Mouse (Mus musculus): ENCODE measurements around the gene Tvp23b. TPM values are rescaled to one million over a fixed set of nuclear protein-coding genes. Genes with fewer than 3 reads are reported as not detected.

The Tvp23b gene
- polyA plus RNA-seq, 1 experiment from 2014 or later, result 85.4 TPM

- Histone ChIP-seq H3K9ac (ENCODE audit: low read length) (no peak overlapping the region), H3K36me3 (ENCODE audit: control insufficient read depth, insufficient read depth, low read length) (no peaks in the 10 kb centered on the region), H3K4me1 (ENCODE audit: control insufficient read depth, insufficient read depth, low read length) (no peaks in the 10 kb centered on the region), H3K27ac (ENCODE audit: low read length) (peak overlapping the region; percentile 56), H3K4me3 (replicated peaks; ENCODE audit: low read length) (no peak overlapping the region), H3K9me3 (replicated peaks; ENCODE audit: control insufficient read depth, low read length) (no peaks in the 10 kb centered on the region), H3K4me2 (ENCODE audit: low read depth, low read length) (no peak overlapping the region), H3K27me3 (ENCODE audit: control insufficient read depth, insufficient read depth, low read length) (no peaks in the 10 kb centered on the region)
- WGBS, result 52% methylated on average over 8 of the region's 8 CpGs
- ATAC-seq (ENCODE audit: insufficient read depth, low FRiP score), result peak; percentile 66; the same call in 1 of the 2 replicates
These were observed 32.1 kb downstream of the Tvp23b start for GRCm38 (mm10) chr11:62911362-62911761.

GRCm38 (mm10) chr11:62913141-62913540 is 33.9 kb downstream of the Tvp23b start:
- H3K9ac ChIP-seq (ENCODE audit: low read length), result no peak overlapping the region
- H3K4me3 ChIP-seq (replicated peaks; ENCODE audit: low read length), result no peak overlapping the region
- H3K4me1 ChIP-seq (ENCODE audit: control insufficient read depth, insufficient read depth, low read length), result no peaks in the 10 kb centered on the region
- H3K36me3 ChIP-seq (ENCODE audit: control insufficient read depth, insufficient read depth, low read length), result no peaks in the 10 kb centered on the region
- no peaks in the 10 kb centered on the region for H3K9me3 ChIP-seq (replicated peaks; ENCODE audit: control insufficient read depth, low read length)
- no peaks in the 10 kb centered on the region for H3K27me3 ChIP-seq (ENCODE audit: control insufficient read depth, insufficient read depth, low read length)
- 92% methylated on average over 2 of the region's 2 CpGs for WGBS
- ATAC-seq (ENCODE audit: insufficient read depth, low FRiP score), result no peak
- H3K4me2 ChIP-seq (ENCODE audit: low read depth, low read length), result no peak overlapping the region
- H3K27ac ChIP-seq (ENCODE audit: low read length), result no peak overlapping the region

- Histone ChIP-seq H3K27me3 (ENCODE audit: control insufficient read depth, insufficient read depth, low read length) (no peaks in the 10 kb centered on the region), H3K4me1 (ENCODE audit: control insufficient read depth, insufficient read depth, low read length) (no peaks in the 10 kb centered on the region), H3K36me3 (ENCODE audit: control insufficient read depth, insufficient read depth, low read length) (no peaks in the 10 kb centered on the region), H3K9ac (ENCODE audit: low read length) (no peak overlapping the region), H3K4me2 (ENCODE audit: low read depth, low read length) (no peak overlapping the region), H3K9me3 (replicated peaks; ENCODE audit: control insufficient read depth, low read length) (no peaks in the 10 kb centered on the region), H3K27ac (ENCODE audit: low read length) (no peak overlapping the region), H3K4me3 (replicated peaks; ENCODE audit: low read length) (no peak overlapping the region)
- 56% methylated on average over 6 of the region's 6 CpGs for WGBS
- no peak for ATAC-seq (ENCODE audit: insufficient read depth, low FRiP score)
These were observed 35.3 kb downstream of the Tvp23b start for GRCm38 (mm10) chr11:62914532-62914931.

GRCm38 (mm10) chr11:62915486-62915885 is 36.2 kb downstream of the Tvp23b start:
- no peak for ATAC-seq (ENCODE audit: insufficient read depth, low FRiP score)
- Histone ChIP-seq H3K4me2 (ENCODE audit: low read depth, low read length) (no peak overlapping the region), H3K27me3 (ENCODE audit: control insufficient read depth, insufficient read depth, low read length) (no peaks in the 10 kb centered on the region), H3K4me3 (replicated peaks; ENCODE audit: low read length) (no peak overlapping the region), H3K9me3 (replicated peaks; ENCODE audit: control insufficient read depth, low read length) (no peaks in the 10 kb centered on the region), H3K4me1 (ENCODE audit: control insufficient read depth, insufficient read depth, low read length) (peaks cover 6% of the 10 kb centered on the region), H3K36me3 (ENCODE audit: control insufficient read depth, insufficient read depth, low read length) (no peaks in the 10 kb centered on the region), H3K9ac (ENCODE audit: low read length) (no peak overlapping the region), H3K27ac (ENCODE audit: low read length) (no peak overlapping the region)
- WGBS, result 58% methylated on average over 2 of the region's 2 CpGs

GRCm38 (mm10) chr11:62916765-62917164 is 37.5 kb downstream of the Tvp23b start:
- Histone ChIP-seq H3K4me2 (ENCODE audit: low read depth, low read length) (no peak overlapping the region), H3K4me3 (replicated peaks; ENCODE audit: low read length) (no peak overlapping the region), H3K36me3 (ENCODE audit: control insufficient read depth, insufficient read depth, low read length) (no peaks in the 10 kb centered on the region), H3K27ac (ENCODE audit: low read length) (no peak overlapping the region), H3K27me3 (ENCODE audit: control insufficient read depth, insufficient read depth, low read length) (no peaks in the 10 kb centered on the region), H3K9ac (ENCODE audit: low read length) (no peak overlapping the region), H3K4me1 (ENCODE audit: control insufficient read depth, insufficient read depth, low read length) (peaks cover 7% of the 10 kb centered on the region), H3K9me3 (replicated peaks; ENCODE audit: control insufficient read depth, low read length) (no peaks in the 10 kb centered on the region)
- 17% methylated on average over 2 of the region's 2 CpGs for WGBS
- no peak for ATAC-seq (ENCODE audit: insufficient read depth, low FRiP score)

- Histone ChIP-seq H3K27ac (ENCODE audit: low read length) (peak overlapping the region; percentile 83), H3K9me3 (replicated peaks; ENCODE audit: control insufficient read depth, low read length) (no peaks in the 10 kb centered on the region), H3K36me3 (ENCODE audit: control insufficient read depth, insufficient read depth, low read length) (no peaks in the 10 kb centered on the region), H3K4me3 (replicated peaks; ENCODE audit: low read length) (0 out of 2 replicates have a peak overlapping the region, but pooled peaks have one; percentile 30), H3K4me2 (ENCODE audit: low read depth, low read length) (peak overlapping the region; percentile 40), H3K27me3 (ENCODE audit: control insufficient read depth, insufficient read depth, low read length) (no peaks in the 10 kb centered on the region), H3K4me1 (ENCODE audit: control insufficient read depth, insufficient read depth, low read length) (peaks cover 7% of the 10 kb centered on the region), H3K9ac (ENCODE audit: low read length) (peak overlapping the region; percentile 47; the same call in 1 of the 2 replicates)
- 70% methylated on average over 6 of the region's 6 CpGs for whole genome bisulfite sequencing
- no peak for ATAC-seq (ENCODE audit: insufficient read depth, low FRiP score)
These were observed 40.9 kb downstream of the Tvp23b start for GRCm38 (mm10) chr11:62919946-62920742.

- Histone ChIP-seq H3K36me3 (ENCODE audit: control insufficient read depth, insufficient read depth, low read length) (no peaks in the 10 kb centered on the region), H3K9me3 (replicated peaks; ENCODE audit: control insufficient read depth, low read length) (no peaks in the 10 kb centered on the region), H3K27me3 (ENCODE audit: control insufficient read depth, insufficient read depth, low read length) (no peaks in the 10 kb centered on the region), H3K4me2 (ENCODE audit: low read depth, low read length) (peak overlapping the region; percentile 40), H3K9ac (ENCODE audit: low read length) (peak overlapping the region; percentile 47; the same call in 1 of the 2 replicates), H3K4me1 (ENCODE audit: control insufficient read depth, insufficient read depth, low read length) (peaks cover 7% of the 10 kb centered on the region), H3K27ac (ENCODE audit: low read length) (peak overlapping the region; percentile 83), H3K4me3 (replicated peaks; ENCODE audit: low read length) (peak overlapping the region; percentile 30)
- ATAC-seq (ENCODE audit: insufficient read depth, low FRiP score), result 0 out of 2 replicates have a peak, but pooled peaks have one; percentile 1
- 16% methylated on average over 6 of the region's 6 CpGs for WGBS
These were observed 41.4 kb downstream of the Tvp23b start for GRCm38 (mm10) chr11:62920743-62921050.

- Histone ChIP-seq H3K4me2 (ENCODE audit: low read depth, low read length) (peak overlapping the region; percentile 48), H3K4me1 (ENCODE audit: control insufficient read depth, insufficient read depth, low read length) (peaks cover 7% of the 10 kb centered on the region), H3K9me3 (replicated peaks; ENCODE audit: control insufficient read depth, low read length) (no peaks in the 10 kb centered on the region), H3K27ac (ENCODE audit: low read length) (peak overlapping the region; percentile 96), H3K27me3 (ENCODE audit: control insufficient read depth, insufficient read depth, low read length) (no peaks in the 10 kb centered on the region), H3K4me3 (replicated peaks; ENCODE audit: low read length) (peak overlapping the region; percentile 35), H3K9ac (ENCODE audit: low read length) (peak overlapping the region; percentile 62), H3K36me3 (ENCODE audit: control insufficient read depth, insufficient read depth, low read length) (no peaks in the 10 kb centered on the region)
- peak; percentile 91 for ATAC-seq (ENCODE audit: insufficient read depth, low FRiP score)
- 16% methylated on average over 25 of the region's 25 CpGs for WGBS
These were observed 42.1 kb downstream of the Tvp23b start for GRCm38 (mm10) chr11:62921052-62921977.

Data from stomach, embryonic 16.5 days (tissue).